Mouse (Mus musculus): ENCODE measurements at regions not wholly inside any gene's neighbourhood (a gene's known extent, or its start where the extent isn't known, plus 50 kb on each side); places are given as distances from the start of the nearest gene placed in this dataset.
"Not testable (repeated sequence)": the region's sequence is repeated elsewhere in the genome, so short reads cannot be mapped to it uniquely, and the experiment has no call there.

- TF ChIP-seq CTCF (IDR thresholded peaks at IDR 0.05; ENCODE audit: low read depth, low read length); POLR2A (IDR thresholded peaks at IDR 0.05; ENCODE audit: insufficient read depth, low read length); EP300 (IDR thresholded peaks at IDR 0.05; ENCODE audit: insufficient read depth, low read depth, low read length): not testable (repeated sequence)
These were observed 522.8 kb upstream of the Ptbp2 start for GRCm38 (mm10) chr3:120307042-120307441.

All from ES-Bruce4 (cell line).